Mouse (Mus musculus): ENCODE data around the gene Ppm1l. TPM values are rescaled to one million over a fixed set of nuclear protein-coding genes. Genes with fewer than 3 reads are reported as not detected.

Ppm1l gene
- polyA plus RNA-seq, 1 experiment from 2014 or later, result 23.8 TPM

DNA sequence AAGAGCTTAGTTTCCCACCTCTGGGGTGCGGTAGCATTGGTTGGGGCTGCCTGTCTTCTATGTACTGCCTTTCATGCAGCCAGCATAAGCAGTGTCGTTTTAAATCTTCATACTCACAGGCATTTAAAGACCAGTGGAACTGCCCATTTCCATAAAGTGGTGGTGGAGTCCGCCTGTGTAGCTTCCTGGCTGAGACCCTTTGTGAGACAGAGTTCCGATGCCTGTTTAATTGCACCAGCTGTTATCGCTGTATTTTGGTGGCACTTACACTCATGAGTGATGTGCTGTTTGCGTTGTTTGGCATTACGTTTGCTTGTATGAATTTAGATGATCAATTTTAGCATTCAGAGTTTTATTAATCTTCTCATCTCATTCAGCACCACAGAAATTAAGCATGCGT lies 24.9 kb downstream of the Ppm1l start:
- 83% methylated on average over 8 of the region's 8 CpGs for WGBS

GRCm38 (mm10) chr3:69342247-69342921 lies 25.7 kb downstream of the Ppm1l start:
- Histone ChIP-seq H3K4me2 (replicated peaks) (no peak overlapping the region), H3K4me1 (no peaks in the 10 kb centered on the region; the same call in 1 of the 2 replicates), H3K4me3 (no peak overlapping the region), H3K36me3 (no peaks in the 10 kb centered on the region), H3K9me3 (no peaks in the 10 kb centered on the region), H3K27me3 (no peaks in the 10 kb centered on the region), H3K27ac (replicated peaks) (no peak overlapping the region), H3K9ac (replicated peaks) (no peak overlapping the region)
- WGBS, result 87% methylated on average over 8 of the region's 8 CpGs
- ATAC-seq (ENCODE audit: low FRiP score, low read depth), result no peak

More for the DNA sequence above, 24.9 kb downstream of the Ppm1l start:
- Histone ChIP-seq H3K4me1 (no peaks in the 10 kb centered on the region; the same call in 1 of the 2 replicates), H3K36me3 (no peaks in the 10 kb centered on the region), H3K27me3 (no peaks in the 10 kb centered on the region), H3K9me3 (no peaks in the 10 kb centered on the region), H3K4me2 (replicated peaks) (no peak overlapping the region), H3K9ac (replicated peaks) (no peak overlapping the region), H3K27ac (replicated peaks) (no peak overlapping the region), H3K4me3 (no peak overlapping the region)
- no peak for ATAC-seq (ENCODE audit: low FRiP score, low read depth)

DNA sequence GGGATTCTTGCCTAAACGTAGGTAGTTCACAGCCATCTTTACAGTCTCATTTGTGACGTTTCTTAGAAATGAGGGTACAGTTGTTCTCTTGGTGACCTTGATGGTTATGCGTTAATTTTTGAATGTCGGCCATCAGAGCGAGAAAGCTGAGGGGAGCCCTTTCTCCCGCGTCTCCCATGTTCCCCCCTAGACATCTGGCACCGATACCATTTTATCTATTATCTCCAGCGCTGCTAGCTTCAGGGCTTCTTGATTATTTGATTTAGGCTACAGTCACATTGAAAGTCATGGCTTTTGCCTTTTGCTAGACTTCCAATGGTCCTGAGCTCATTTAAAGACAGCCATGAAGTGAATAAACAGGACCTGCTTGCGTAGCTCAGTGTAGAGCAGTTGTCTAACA lies 26.5 kb downstream of the Ppm1l start:
- Histone ChIP-seq H3K9ac (replicated peaks) (no peak overlapping the region), H3K9me3 (no peaks in the 10 kb centered on the region), H3K27me3 (no peaks in the 10 kb centered on the region), H3K27ac (replicated peaks) (no peak overlapping the region), H3K4me3 (no peak overlapping the region), H3K4me2 (replicated peaks) (no peak overlapping the region), H3K4me1 (no peaks in the 10 kb centered on the region; the same call in 1 of the 2 replicates), H3K36me3 (no peaks in the 10 kb centered on the region)
- no peak for ATAC-seq (ENCODE audit: low FRiP score, low read depth)
- WGBS, result 93% methylated on average over 10 of the region's 10 CpGs

DNA sequence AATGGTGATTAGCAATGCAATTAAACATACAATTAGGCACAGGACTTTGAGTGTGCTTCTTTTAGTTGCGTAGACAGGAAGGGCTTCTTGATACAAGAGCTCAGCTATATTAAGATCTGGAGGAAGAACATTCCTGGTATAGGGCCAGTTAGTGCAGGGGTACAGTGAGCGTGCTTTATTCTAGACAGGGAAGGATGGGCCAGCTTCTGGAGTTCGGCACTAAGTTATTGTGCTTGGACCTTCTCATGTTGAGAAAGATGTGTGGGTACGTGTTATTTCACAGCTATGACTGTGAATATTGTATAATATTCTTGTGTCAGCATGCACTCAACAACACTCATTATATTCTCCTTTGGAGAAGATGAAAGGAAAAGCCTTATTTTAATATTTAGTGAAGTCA lies 29.9 kb downstream of the Ppm1l start:
- Histone ChIP-seq H3K9ac (replicated peaks) (no peak overlapping the region), H3K9me3 (no peaks in the 10 kb centered on the region), H3K27me3 (no peaks in the 10 kb centered on the region), H3K4me1 (no peaks in the 10 kb centered on the region; the same call in 1 of the 2 replicates), H3K27ac (replicated peaks) (no peak overlapping the region), H3K4me3 (no peak overlapping the region), H3K4me2 (replicated peaks) (no peak overlapping the region), H3K36me3 (no peaks in the 10 kb centered on the region)
- ATAC-seq (ENCODE audit: low FRiP score, low read depth), result no peak
- WGBS, result 93% methylated on average over 4 of the region's 4 CpGs

- H3K27me3 ChIP-seq, result no peaks in the 10 kb centered on the region
- no peaks in the 10 kb centered on the region for H3K9me3 ChIP-seq
- H3K4me1 ChIP-seq, result no peaks in the 10 kb centered on the region
- no peak for ATAC-seq (ENCODE audit: low FRiP score, low read depth)
- no peak overlapping the region for H3K27ac ChIP-seq (replicated peaks)
- H3K4me2 ChIP-seq (replicated peaks), result no peak overlapping the region
- no peaks in the 10 kb centered on the region for H3K36me3 ChIP-seq
- H3K9ac ChIP-seq (replicated peaks), result no peak overlapping the region
- 85% methylated on average over 11 of the region's 11 CpGs for WGBS
- H3K4me3 ChIP-seq, result no peak overlapping the region
These were observed 31.7 kb downstream of the Ppm1l start for GRCm38 (mm10) chr3:69348197-69348920.

DNA sequence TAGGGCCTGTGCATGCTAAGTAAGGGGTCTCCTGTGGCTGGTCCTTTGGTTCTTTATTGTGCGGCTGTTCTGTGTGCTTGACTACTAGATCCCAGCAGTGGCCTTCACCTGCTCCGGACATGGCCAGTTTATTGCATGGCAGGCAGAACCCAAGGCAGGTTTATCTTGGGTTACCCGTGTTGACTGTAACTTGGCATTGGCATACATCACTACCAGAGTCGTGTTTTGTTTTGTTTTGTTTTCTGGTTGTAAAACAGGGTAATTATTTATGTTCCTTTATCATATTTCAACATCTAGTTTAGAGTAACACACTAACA lies 32.2 kb downstream of the Ppm1l start:
- no peaks in the 10 kb centered on the region for H3K36me3 ChIP-seq
- H3K4me3 ChIP-seq, result no peak overlapping the region
- no peak for ATAC-seq (ENCODE audit: low FRiP score, low read depth)
- no peaks in the 10 kb centered on the region for H3K4me1 ChIP-seq
- no peak overlapping the region for H3K27ac ChIP-seq (replicated peaks)
- 90% methylated on average over 4 of the region's 4 CpGs for WGBS
- no peak overlapping the region for H3K9ac ChIP-seq (replicated peaks)
- H3K27me3 ChIP-seq, result no peaks in the 10 kb centered on the region
- no peak overlapping the region for H3K4me2 ChIP-seq (replicated peaks)
- H3K9me3 ChIP-seq, result no peaks in the 10 kb centered on the region

GRCm38 (mm10) chr3:69349973-69350372 lies 33.3 kb downstream of the Ppm1l start:
- Histone ChIP-seq H3K4me1 (no peaks in the 10 kb centered on the region), H3K27ac (replicated peaks) (no peak overlapping the region), H3K4me3 (no peak overlapping the region), H3K9me3 (no peaks in the 10 kb centered on the region), H3K27me3 (no peaks in the 10 kb centered on the region), H3K4me2 (replicated peaks) (no peak overlapping the region), H3K36me3 (no peaks in the 10 kb centered on the region), H3K9ac (replicated peaks) (no peak overlapping the region)
- 93% methylated on average over 6 of the region's 6 CpGs for WGBS
- ATAC-seq (ENCODE audit: low FRiP score, low read depth), result no peak

DNA sequence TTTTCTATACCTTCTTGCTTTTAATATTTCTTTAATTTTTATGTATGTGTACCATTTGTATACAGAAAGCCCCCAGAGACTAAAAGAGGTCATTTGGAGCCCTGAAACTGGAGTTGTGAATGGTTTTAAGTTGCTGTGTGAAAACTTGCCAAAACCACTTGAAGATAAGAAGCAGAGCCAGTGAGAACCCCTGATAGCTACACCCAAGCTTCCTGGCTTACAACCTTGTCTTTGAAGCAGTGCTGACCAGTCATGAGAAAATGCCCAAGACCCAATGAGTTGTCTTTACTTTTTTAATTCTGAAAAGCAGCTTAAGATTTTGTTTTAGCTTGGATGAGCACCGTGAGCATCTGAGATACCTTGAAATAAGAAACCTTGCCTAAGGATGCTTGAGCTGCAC lies 35.5 kb downstream of the Ppm1l start:
- Histone ChIP-seq H3K9me3 (no peaks in the 10 kb centered on the region), H3K4me2 (replicated peaks) (no peak overlapping the region), H3K4me1 (no peaks in the 10 kb centered on the region), H3K4me3 (no peak overlapping the region), H3K27me3 (no peaks in the 10 kb centered on the region), H3K27ac (replicated peaks) (no peak overlapping the region), H3K9ac (replicated peaks) (no peak overlapping the region), H3K36me3 (no peaks in the 10 kb centered on the region)
- WGBS, result 89% methylated on average over 1 of the region's 1 CpGs
- ATAC-seq (ENCODE audit: low FRiP score, low read depth), result no peak

GRCm38 (mm10) chr3:69354681-69355080 lies 38.0 kb downstream of the Ppm1l start:
- H3K4me2 ChIP-seq (replicated peaks), result no peak overlapping the region
- no peak overlapping the region for H3K4me3 ChIP-seq
- no peaks in the 10 kb centered on the region for H3K27me3 ChIP-seq
- no peaks in the 10 kb centered on the region for H3K9me3 ChIP-seq
- ATAC-seq (ENCODE audit: low FRiP score, low read depth), result no peak
- WGBS, result 84% methylated on average over 2 of the region's 2 CpGs
- no peak overlapping the region for H3K9ac ChIP-seq (replicated peaks)
- no peak overlapping the region for H3K27ac ChIP-seq (replicated peaks)
- H3K4me1 ChIP-seq, result no peaks in the 10 kb centered on the region
- no peaks in the 10 kb centered on the region for H3K36me3 ChIP-seq

DNA sequence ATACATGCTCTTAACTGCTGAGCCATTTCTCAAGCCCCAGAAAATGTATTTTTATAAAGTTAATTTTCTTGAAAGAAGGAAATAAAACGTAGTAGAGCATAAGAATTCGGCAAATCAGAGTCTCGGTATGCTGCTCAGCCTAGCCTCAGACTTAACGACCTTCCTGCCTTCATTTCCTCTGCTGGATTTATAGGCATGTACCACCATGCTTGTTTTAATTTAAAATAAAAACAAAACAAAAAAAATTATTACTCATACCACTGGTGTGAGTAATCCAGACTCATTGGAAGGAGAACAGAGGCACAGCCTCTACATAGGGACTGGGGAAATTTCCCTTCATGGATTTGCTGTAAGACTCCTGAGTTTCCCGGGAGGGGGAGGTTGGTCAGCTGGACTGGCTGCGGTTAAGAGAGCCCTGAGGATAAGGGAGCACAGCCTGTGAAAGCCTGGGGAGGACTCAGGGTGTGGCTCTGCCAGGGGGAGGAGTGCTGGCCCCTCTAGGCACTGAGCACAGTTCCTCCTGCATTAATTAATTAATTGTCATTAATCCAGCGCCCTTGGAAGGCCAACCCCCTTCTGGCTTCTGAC lies 39.5 kb downstream of the Ppm1l start:
- ATAC-seq (ENCODE audit: low FRiP score, low read depth), result no peak
- Histone ChIP-seq H3K9me3 (no peaks in the 10 kb centered on the region), H3K36me3 (no peaks in the 10 kb centered on the region), H3K27me3 (no peaks in the 10 kb centered on the region), H3K4me3 (no peak overlapping the region), H3K27ac (replicated peaks) (no peak overlapping the region), H3K9ac (replicated peaks) (no peak overlapping the region), H3K4me2 (replicated peaks) (no peak overlapping the region), H3K4me1 (no peaks in the 10 kb centered on the region)
- 87% methylated on average over 7 of the region's 7 CpGs for WGBS

- Histone ChIP-seq H3K4me1 (no peaks in the 10 kb centered on the region), H3K9ac (replicated peaks) (no peak overlapping the region), H3K9me3 (no peaks in the 10 kb centered on the region), H3K4me2 (replicated peaks) (no peak overlapping the region), H3K27me3 (no peaks in the 10 kb centered on the region), H3K4me3 (no peak overlapping the region), H3K36me3 (no peaks in the 10 kb centered on the region), H3K27ac (replicated peaks) (no peak overlapping the region)
- WGBS, result 88% methylated on average over 5 of the region's 5 CpGs
- no peak for ATAC-seq (ENCODE audit: low FRiP score, low read depth)
These were observed 40.1 kb downstream of the Ppm1l start for GRCm38 (mm10) chr3:69356781-69357180.

- ATAC-seq (ENCODE audit: low FRiP score, low read depth), result no peak
- H3K27ac ChIP-seq (replicated peaks), result no peak overlapping the region
- H3K4me1 ChIP-seq, result no peaks in the 10 kb centered on the region
- H3K9me3 ChIP-seq, result no peaks in the 10 kb centered on the region
- no peak overlapping the region for H3K4me3 ChIP-seq
- H3K36me3 ChIP-seq, result no peaks in the 10 kb centered on the region
- no peaks in the 10 kb centered on the region for H3K27me3 ChIP-seq
- no peak overlapping the region for H3K4me2 ChIP-seq (replicated peaks)
- 90% methylated on average over 12 of the region's 12 CpGs for WGBS
- no peak overlapping the region for H3K9ac ChIP-seq (replicated peaks)
These were observed 41.4 kb downstream of the Ppm1l start for GRCm38 (mm10) chr3:69357897-69358619.
